Mouse (Mus musculus) mouse embryonic stem cell (cell line): ENCODE measurements around the gene Exoc3.

Experiments used
- in situ Hi-C, 2 experiments: fragments of 300-500 bp; cut with MboI; formaldehyde crosslinking; loops; 1 replicate in 1 of 2; 3 replicates in 1 of 2; pipeline ENCODE4 v1.14.3; 2019 to 2020; ENCODE audit warnings: low sequenced_read_pairs in 2 of 2, low pct_unique_long_range_greater_than_20kb in 1 of 2, mixed read lengths in 1 of 2; ENCODE audit not compliant: unreplicated experiment in 1 of 2

Exoc3 gene

DNA sequence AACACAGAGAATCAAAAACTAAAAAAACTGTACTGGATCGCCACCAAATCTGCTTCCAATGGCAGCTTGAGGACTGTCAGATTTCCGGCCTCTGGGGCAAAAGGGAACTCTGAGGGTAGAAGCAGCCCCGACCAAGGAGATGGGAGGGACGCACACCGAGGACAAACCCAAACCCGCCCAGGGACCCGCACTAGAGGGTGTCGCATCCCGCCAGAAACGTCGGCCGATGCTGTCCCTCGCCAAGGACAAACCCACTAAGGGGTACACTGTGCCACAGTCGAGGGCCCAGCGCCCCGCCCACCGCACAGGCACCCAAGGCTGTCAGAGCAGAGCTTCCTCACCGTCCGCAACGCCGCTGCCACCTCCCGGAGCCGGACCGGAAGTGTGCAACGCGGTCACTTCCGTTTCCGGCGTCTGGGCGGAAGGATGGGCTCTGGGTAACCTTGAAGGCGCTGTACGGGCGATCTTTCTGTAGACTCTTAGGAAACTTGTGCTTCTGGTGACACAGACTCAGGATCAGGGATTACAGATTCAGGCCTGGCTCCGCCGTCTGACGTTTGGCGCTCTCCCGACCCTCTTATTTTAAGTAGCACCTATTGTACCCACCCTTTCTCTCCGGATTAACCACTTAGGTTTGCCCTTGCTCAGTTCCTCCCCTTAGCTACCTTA lies at the start of gene Exoc3:
Exoc3 (minus strand) TSS at position 416 of the 669 bp plus-strand sequence.
- in situ Hi-C loops = no loop called here

DNA sequence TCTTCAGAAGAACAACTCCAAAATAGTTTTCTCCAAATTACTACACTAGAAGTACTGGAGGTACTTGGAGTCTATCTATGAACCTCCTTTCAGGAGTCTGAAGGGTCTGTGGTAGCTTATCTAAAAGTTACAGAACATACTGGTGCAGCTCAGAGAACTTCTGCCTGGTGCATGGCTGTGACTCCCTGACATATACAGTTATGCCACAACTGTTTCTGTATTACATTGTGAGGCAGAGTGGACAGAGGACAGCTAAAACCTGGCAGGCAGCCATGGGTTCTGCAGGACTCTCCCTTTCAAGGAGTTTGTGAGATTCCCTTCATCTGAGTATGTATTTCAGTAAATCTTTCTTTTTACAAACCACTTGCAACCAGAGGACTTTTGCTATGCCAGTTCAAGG lies 38.0 kb upstream of the Exoc3 start:
- in situ Hi-C loops = no loop called here

DNA sequence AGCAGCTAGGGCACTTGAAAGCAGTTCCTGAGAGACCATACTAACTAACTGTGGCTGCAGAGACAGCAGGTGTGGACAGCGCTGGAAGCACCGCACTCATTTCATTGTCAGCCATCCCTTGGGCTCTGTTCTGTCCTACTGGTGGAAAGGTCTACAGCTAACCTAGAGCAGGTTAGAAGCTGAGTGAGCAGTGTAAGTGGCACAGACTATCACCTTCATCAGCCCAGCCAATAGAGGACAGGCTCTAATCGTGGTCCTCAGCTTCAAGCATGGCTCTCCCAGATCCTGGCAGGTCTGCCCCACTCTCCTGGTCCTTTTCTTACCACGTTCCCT lies 37.3 kb upstream of the Exoc3 start:
- in situ Hi-C loops = no loop called here

DNA sequence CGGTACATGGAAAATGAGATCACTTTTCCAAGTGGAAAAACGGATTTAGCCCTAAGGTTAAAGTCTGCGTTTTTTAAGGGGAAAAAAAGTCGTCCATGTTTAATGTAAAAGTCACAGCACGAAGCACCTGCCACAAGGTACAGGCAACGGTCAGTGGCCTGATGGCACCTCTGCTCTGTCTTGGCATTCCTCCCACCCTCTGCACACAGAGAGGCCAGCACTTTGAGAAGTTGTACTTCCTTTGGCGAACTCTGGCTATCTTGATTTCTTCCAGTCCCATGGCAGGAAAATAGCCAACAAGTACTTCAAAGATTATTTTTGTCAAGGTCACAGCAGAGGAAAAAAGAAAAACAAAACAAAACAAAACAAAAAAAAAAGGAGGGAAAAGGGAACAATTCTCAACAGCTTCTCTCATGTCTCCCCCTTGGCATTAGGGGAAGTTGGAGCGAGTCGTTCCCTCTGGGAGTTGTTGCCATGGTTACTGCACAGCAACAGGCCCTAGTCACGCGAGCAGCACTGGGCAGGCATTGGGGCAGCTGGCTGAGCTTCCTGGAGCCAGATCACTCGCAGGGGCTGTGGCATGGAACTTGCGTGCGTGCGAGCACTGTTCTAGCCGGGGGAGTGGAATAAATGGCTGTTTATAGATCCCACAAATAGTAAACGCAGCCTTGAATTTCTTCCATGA lies 36.8 kb upstream of the Exoc3 start:
- in situ Hi-C loops = no loop called here

DNA sequence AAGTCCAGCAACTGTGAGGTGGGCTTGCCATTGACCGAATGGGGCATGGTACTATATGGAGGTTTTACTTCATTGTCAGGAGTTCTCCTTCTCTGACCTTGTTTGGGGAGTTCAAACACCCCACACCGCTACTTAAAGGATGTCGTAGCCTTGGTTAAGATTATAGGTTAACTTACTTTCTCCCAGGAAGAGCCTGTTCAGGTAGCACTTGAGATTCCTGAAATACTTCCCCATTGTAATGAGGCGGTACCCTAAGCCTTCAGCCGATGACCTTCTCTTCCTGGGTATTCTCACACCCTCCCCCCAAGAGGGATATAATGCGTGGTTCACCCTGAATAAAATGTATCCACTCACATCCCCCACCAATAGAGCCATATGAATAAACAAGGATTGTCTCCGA lies 29.0 kb upstream of the Exoc3 start:
- in situ Hi-C loops = no loop called here

DNA sequence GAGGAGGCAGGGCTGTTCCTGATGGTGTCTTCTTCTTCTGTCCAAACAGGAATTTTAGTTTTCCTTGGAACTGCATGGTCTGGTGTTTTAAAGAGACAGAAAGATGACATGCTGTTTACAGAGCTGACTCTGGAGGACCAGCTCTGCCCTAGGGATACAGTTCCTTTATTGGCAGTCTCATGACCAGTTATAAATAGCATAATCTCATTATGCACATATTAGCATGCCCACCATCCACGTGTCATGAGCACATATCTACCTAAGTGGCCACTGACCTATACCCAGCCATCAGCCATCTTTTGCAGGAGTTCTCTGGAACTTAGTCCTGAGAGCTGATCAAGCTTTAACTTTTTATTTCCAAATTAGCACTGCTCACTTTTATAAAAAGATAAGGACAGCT lies 12.1 kb upstream of the Exoc3 start:
- in situ Hi-C loops = no loop called here

DNA sequence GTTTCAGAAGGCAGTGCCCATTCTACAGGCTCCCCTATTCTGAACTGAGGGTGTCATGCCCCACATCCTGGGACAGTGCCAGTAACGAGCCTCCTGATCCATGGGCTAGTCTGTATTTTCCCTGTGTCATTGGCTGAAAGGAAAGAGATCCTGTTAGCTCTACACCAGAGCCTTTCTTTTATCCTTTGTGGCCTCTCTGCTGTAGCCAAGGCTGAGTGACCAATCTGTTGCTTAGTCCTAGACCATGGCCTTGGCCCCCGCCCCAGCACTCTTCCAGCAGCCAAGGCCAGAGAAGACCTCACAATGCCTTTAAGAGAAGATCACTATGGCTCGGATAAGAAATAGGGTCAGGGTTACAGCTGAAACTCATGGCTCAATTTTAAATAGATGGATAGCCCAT lies 9.9 kb upstream of the Exoc3 start:
- in situ Hi-C loops = no loop called here

DNA sequence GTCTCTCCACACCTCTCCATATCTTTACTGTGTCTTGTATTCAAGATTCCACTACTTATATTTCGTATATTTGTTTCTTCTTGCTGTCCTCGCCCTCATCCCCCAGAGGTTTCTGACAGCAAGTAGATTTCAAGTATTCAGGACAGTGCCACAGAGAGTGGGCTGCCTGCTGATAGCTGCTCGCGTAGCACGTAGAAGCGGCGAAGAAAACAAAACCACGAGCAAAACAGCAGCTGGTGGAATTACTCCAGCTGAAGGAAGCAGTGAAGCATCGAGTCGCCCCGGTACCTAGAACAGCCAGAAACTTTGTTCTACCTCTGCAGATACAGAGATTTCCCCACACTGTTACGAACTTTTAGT lies 434 bp upstream of the Exoc3 start:
- in situ Hi-C loops = no loop called here

DNA sequence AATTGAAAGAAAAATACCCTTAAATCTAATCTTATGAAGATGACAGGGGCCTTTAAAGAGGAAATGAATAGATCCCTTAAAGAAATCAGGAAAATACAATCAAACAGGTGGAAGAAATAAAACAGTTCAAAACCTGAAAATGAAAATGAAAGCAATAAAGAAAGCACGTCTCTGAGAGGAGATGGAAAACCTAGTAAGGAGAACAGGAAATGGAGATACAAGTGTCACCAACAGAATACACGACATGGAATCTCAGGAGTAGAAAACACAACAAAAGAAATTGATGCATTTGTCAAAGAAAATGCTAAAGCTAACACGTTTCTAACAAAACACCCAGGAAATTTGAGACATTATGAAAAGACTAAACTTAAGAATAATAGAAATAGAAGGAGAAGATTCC lies 12.1 kb downstream of the Exoc3 start:
- in situ Hi-C loops = loop anchor here (10.0 kb wide), 2 partner anchors 98 to 108 kb away; partner anchors contain the start of gene Ahrr (in 1 of the 2)

DNA sequence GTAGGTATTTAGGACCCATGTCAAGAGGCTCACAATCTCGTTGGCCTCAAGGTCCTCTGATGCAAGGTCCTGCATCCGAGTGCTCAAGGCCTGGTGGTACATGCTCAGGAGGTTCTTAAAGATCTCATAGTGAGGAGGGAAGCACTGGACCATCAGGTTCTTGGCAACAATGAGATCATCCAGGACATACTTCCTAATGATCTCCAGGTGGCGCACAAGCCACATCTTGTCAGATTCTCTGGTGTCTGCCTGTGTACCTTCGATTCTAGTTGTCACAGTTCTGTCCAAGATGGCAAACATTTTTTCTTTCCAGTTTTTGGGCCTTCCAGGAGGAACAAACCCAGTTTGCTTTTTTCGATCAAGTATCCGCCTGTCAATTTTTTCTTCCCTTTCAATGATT lies 15.9 kb downstream of the Exoc3 start:
- in situ Hi-C loops = loop anchor here (10.0 kb wide), 2 partner anchors 102 to 112 kb away; partner anchors contain the start of gene Ahrr (in 1 of the 2)

DNA sequence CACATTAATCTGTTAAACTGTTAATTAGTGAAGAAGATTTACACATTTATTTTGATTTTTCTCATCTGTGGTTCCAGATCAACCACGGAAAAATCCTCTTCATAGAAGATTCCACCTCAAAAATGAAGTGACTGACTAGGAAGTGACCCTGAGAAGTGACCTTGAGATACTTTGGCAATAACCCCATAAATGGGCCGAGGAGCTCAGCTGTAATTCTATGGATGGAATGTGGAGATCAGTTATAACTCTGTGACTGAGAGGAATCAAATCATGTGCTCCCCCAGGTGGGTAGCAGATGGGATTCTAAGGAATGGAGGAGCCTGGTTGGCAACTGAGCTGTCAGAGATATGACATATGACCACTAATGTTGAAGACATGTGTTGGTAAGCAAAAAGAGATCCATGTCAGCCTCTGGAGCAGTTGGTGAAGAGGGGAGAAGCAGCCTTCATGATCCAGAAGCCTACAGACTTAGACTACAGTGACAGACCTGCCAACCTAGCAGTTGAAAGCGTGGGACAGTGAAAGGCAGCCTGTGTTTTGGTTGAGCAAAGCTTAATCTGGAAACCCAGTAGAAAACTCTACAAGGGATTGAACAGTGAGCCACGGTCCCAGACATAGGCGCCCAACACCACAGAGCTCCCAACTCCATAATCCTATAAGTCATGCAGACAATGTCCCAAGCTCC lies 25.4 kb downstream of the Exoc3 start:
- in situ Hi-C loops = no loop called here

DNA sequence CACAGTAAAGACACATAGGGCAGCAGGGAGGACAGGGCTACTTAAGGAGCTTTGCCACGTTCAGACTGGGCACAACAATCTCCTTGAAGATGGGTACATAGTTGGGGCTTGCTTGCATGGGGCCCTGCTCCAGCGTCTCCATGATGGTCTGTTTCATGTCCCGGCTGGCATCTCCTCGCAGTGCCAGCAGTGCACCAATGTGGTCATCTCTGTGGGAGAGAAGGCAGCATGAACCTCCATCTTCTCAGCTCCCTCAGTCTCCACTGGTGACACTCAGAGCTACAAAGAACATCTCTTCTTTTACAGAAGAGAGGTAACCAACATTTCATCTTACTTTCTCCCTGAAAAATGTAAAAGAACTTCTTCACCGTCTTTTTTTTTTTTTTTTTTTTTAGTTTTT lies 36.5 kb downstream of the Exoc3 start:
- in situ Hi-C loops = no loop called here

DNA sequence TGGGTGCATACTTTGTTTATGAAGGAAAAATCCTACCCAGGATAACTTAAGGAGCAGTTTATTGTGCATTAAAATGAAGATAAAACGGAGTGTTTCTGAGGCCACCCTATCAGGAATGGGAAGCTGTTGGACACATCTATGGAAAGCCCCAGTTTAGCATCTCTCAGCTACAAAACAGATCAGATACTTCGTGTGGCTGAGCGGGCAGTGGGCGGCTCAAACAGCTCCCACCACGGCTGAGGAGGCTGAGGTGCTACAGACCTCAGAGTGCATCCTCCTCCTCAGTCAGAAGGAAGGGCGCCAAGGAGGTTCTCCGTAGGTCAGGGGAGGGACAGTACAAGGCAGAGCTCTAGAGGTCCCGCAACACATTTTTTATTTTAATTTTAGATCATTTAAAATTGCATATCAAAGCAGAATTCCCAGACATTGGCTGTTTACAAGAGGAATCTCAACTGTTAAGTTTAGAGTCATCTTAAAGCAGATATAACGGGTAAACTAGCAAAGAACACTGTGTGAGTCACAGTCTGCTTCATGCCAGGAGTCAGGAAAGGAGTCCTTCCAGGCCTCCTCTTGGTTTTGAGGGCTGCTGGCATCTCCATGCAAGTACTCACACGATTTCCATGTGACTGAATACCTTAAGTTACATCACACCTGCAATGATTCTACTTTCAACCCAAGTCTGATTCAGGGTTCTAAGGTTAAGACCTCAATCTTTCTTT lies 38.9 kb downstream of the Exoc3 start:
- in situ Hi-C loops = no loop called here

DNA sequence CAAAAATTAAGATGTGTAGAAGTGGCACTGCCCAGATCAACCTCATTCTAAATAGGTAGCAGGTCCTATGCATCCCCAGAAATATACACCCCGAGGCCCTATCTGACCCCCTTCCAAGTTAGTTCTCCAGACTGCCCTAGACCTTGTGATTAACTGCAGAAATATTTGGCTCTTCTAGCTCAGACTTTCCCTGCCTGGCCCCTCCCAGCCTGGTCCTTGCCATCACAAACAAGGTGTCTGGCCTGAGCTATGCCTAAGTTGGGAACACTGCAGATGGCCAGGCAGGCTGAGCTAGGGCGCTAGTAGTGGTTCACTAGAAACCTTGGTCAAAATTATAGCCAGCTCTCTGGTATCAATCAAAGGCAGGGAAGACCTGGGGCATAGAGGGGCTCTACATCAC lies 41.0 kb downstream of the Exoc3 start:
- in situ Hi-C loops = no loop called here

DNA sequence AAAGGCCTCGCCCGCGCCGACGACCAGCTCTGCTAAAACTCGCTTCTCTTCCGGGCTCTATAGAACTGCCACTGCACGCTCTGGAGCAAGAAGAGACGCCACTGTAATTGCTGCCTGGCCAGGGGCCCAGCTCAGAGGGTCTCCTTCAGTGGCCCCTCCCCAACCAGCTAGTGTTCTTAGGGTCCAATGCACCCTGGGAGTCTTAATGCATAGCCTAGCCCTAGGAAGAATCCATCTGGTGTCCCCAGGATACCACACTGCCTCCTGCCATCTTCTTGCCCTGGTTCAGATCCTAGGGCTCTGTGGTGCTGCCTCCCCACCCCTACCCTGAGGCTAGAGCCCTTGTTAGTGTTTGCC lies 41.5 kb downstream of the Exoc3 start:
- in situ Hi-C loops = no loop called here

DNA sequence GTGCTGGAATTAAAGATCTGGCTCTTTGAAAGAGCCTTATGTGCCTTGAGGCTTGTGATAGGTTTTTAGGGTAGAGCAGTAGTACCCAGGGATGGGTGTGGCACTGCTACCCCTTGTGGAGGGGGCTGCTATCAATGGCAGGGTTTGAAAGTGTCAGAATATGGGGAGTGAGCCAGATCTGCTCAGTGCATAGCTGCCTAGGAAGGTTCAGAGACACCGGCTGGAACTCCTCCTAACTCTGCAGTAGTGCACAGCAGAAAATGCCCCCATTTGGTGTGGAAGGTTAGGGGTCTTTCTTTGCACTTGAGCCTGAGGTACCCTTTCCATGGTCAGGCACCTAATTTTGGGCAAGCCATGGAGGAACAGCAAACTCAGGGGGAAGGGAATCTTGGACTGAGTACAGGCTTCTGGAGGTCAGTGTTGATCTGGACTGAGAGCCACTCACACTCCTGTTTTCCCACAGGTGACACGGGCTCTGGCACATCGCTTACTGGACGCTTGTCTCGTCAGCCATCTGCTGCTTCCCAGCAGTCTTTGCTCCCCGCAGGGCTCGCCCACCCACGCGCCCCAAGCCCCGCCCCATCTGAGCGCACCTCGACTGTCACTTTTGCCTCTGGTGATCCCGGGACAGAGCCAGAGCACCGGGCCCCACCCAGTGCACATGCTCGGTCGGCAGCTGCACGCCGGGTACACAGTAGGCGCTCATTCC lies 42.0 kb downstream of the Exoc3 start:
- in situ Hi-C loops = no loop called here

DNA sequence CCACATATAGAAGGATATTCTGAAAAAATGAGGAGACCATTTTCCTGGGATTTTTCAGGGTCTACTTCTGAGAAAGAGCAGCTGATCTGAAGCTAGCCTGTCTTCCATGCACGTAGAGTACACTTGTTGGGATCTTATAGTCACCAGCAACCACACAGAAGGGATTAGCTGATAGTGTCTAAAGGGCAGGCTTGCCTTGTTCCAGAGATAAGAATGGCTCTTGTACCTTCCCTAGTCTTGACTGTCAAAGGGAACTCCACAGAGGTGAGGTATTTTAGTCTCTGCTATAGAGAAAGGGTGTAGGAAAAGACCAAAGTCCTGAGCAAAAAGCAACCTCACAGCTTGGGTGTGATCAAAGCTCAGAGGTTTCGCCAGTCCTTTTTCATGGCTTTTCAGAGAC lies 61.2 kb downstream of the Exoc3 start:
- in situ Hi-C loops = no loop called here

DNA sequence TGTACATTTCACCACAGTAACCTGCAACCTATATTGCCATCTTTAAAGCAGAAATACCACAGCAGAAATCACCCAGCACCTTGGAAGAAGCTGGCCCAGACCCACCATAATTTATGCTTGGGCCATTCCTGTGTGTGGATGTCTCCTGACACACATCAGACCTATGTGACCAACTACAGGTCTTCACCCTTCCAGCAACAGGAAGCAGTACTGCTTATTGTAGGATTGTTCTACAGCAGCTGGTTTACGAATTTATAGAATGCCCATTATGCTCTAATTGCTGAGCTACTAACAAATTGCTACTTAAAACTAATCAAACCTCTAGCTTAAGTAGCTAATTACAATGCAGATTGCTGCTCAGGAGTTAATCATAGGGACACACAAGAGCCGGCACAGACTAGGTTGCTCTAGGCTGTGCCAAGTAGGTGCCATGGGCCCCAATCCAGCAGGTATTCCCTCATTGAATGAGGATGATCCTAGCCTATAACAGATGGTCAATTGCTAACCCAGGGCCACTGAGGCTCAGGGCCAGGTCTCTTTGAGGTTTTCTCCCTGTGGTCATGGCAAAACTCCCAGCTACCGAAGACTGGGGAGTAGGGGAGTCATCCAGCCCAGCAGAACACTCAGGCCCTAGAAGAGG lies 62.4 kb downstream of the Exoc3 start:
- in situ Hi-C loops = no loop called here
